Mouse (Mus musculus): Measurements from ENCODE around the gene Cacng8. TPM values are rescaled to one million over a fixed set of nuclear protein-coding genes. Genes with fewer than 3 reads are reported as not detected.

Gene Cacng8
- total RNA-seq, 2 experiments from 2014 or later: not detected

Small RNA genes lying within 50 kb of the gene (microRNA-seq; reads per million reads assigned to microRNA genes)
- 0.95 to 1.4 reads per million in 2 experiments for gene Gm23450

Other genes starting within 250 kb of the Cacng8 start
- gene AU018091, start 221.5 kb upstream of the Cacng8 start, total RNA-seq (2021): not detected
- under 1 TPM; 0.07 to 0.10 TPM for gene Nlrp12, start 140.9 kb upstream of the Cacng8 start, total RNA-seq (2021)
- 100 to 1,000 TPM; 266 to 279 TPM for gene Myadm, start 101.6 kb upstream of the Cacng8 start, total RNA-seq (2021)
- 1 to 10 TPM; 3.4 to 6.9 TPM for gene Prkcg, start 101.5 kb upstream of the Cacng8 start, total RNA-seq (2021)
- 1 to 10 TPM; 7.7 to 9.7 TPM for gene Cacng7, start 57.7 kb upstream of the Cacng8 start, total RNA-seq (2021)
- 1 to 10 TPM; 1.9 to 2.0 TPM for gene Cacng6, start 33.5 kb downstream of the Cacng8 start, total RNA-seq (2021)
- gene Tarm1, start 111.9 kb downstream of the Cacng8 start, total RNA-seq (2021): not detected
- under 1 TPM; 0.24 to 0.27 TPM for gene Oscar, start 225.5 kb downstream of the Cacng8 start, total RNA-seq (2021)
- 1,000 to 10,000 TPM; 1,653 to 1,740 TPM for gene Ndufa3, start 226.7 kb downstream of the Cacng8 start, total RNA-seq (2021)
- gene Tfpt, start 239.2 kb downstream of the Cacng8 start, total RNA-seq (2021): 10 to 100 TPM; 20.3 to 29.9 TPM
- gene Prpf31, start 239.3 kb downstream of the Cacng8 start, total RNA-seq (2021): 10 to 100 TPM; 33.1 to 33.4 TPM

All from heart, postnatal 10 days (tissue).